Mouse (Mus musculus) liver, embryonic 16.5 days (tissue): Measurements from ENCODE around the gene Cdh4. TPM values are rescaled to one million over a fixed set of nuclear protein-coding genes. Genes with fewer than 3 reads are reported as not detected.

Source experiments
- ATAC-seq: fragments of 200-750 bp; cut with Nextera tagmentation; 2 replicates; pipeline ENCODE4 v1.8.0; 2017; ENCODE audit warnings: low read depth, mild to moderate bottlenecking, moderate number of reproducible peaks, moderate library complexity
- H3K27ac ChIP-seq: fragments of 300-500 bp; sonication (generic); 2 replicates; pipeline ENCODE4 v1.5.1; 2014; ENCODE audit warnings: mild to moderate bottlenecking, low read length
- H3K27me3 ChIP-seq: fragments of 300-500 bp; sonication (generic); 2 replicates; pipeline ENCODE4 v1.6.1; 2014; ENCODE audit warnings: low read depth, low read length, mixed read lengths; ENCODE audit not compliant: control insufficient read depth, insufficient read depth
- H3K36me3 ChIP-seq: fragments of 300-500 bp; sonication (generic); 2 replicates; pipeline ENCODE4 v1.6.1; 2014; ENCODE audit warnings: mild to moderate bottlenecking; ENCODE audit not compliant: control insufficient read depth, insufficient read depth
- H3K4me1 ChIP-seq: fragments of 300-500 bp; sonication (generic); 2 replicates; pipeline ENCODE4 v1.6.1; 2014; ENCODE audit warnings: low read depth, low read length, mixed read lengths; ENCODE audit not compliant: control insufficient read depth
- H3K4me2 ChIP-seq: fragments of 300-500 bp; sonication (generic); 2 replicates; pipeline ENCODE4 v1.6.1; 2014; ENCODE audit warnings: low read depth, low read length, mixed read lengths
- H3K4me3 ChIP-seq: fragments of 300-500 bp; sonication (generic); 2 replicates; pipeline ENCODE4 v1.5.1; 2014; ENCODE audit warnings: low read depth, mild to moderate bottlenecking, low read length
- H3K9ac ChIP-seq: fragments of 300-500 bp; sonication (generic); 2 replicates; pipeline ENCODE4 v1.6.1; 2014; ENCODE audit warnings: low read depth, low read length
- H3K9me3 ChIP-seq: fragments of 300-500 bp; sonication (generic); replicated peaks from 2 replicates; pipeline ENCODE4 v1.6.1; 2016; ENCODE audit warnings: low read length; ENCODE audit not compliant: control insufficient read depth
- WGBS: fragments of 180-500 bp; shearing (Covaris S2); extraction: QIAGEN DNeasy Blood & Tissue Kit; methylation state at CpG from one replicate; pipeline ENCODE4 v1.1.7; 2014; ENCODE audit not compliant: insufficient replicate concordance; 5-methylcytosine and 5-hydroxymethylcytosine counted together
- polyA plus RNA-seq: library from polyadenylated mRNA; unstranded; fragments of >200 nt; fragmentation: Nextera tagmentation; extraction: Ambion mirVana; gene quantifications from 2 replicates; pipeline ENCODE4 v1.2.1, GENCODE M21; 2015

The Cdh4 gene
- polyA plus RNA-seq, 1 experiment from 2014 or later = 0.40 TPM

DNA sequence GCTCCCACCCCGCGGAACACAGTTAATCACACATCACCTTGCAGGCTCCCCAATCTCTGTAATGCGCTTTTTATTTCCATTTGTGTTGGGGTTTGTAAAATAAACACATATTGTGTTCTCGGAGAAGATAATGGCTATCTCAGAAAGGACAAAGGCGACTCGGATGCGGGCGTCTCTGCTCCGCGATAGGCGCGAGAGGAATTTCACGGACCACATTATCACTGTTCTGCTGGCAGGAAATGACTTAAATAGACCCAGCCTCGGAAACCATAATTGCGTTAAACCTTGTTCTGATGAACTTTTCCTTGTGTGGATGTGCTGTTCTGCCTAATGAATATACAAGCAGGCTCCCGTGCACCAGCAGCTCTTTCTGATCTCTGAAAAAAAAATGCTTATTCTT, 140.7 kb downstream of the Cdh4 start:
- no peaks in the 10 kb centered on the region for H3K9me3 ChIP-seq
- no peaks in the 10 kb centered on the region for H3K36me3 ChIP-seq
- H3K27me3 ChIP-seq = no peaks in the 10 kb centered on the region
- no peak overlapping the region for H3K4me2 ChIP-seq
- no peak overlapping the region for H3K9ac ChIP-seq
- no peaks in the 10 kb centered on the region for H3K4me1 ChIP-seq
- 57% methylated on average over 16 of the region's 16 CpGs for WGBS
- H3K4me3 ChIP-seq = no peak overlapping the region
- ATAC-seq = no peak
- H3K27ac ChIP-seq = no peak overlapping the region

- Histone ChIP-seq H3K27me3 (no peaks in the 10 kb centered on the region), H3K4me1 (no peaks in the 10 kb centered on the region), H3K27ac (no peak overlapping the region), H3K9me3 (no peaks in the 10 kb centered on the region), H3K4me2 (no peak overlapping the region), H3K36me3 (no peaks in the 10 kb centered on the region), H3K9ac (no peak overlapping the region), H3K4me3 (no peak overlapping the region)
- WGBS = 57% methylated on average over 13 of the region's 13 CpGs
- ATAC-seq = no peak
Observed at GRCm38 (mm10) chr2:179584672-179585071, 142.4 kb downstream of the Cdh4 start.

- Histone ChIP-seq H3K27ac (no peak overlapping the region), H3K4me1 (no peaks in the 10 kb centered on the region), H3K36me3 (no peaks in the 10 kb centered on the region), H3K27me3 (no peaks in the 10 kb centered on the region), H3K9ac (no peak overlapping the region), H3K4me2 (no peak overlapping the region), H3K4me3 (no peak overlapping the region), H3K9me3 (no peaks in the 10 kb centered on the region)
- ATAC-seq = no peak
- whole genome bisulfite sequencing = 65% methylated on average over 11 of the region's 11 CpGs
Observed at GRCm38 (mm10) chr2:179586436-179586835, 144.2 kb downstream of the Cdh4 start.

GRCm38 (mm10) chr2:179587069-179587468, 144.8 kb downstream of the Cdh4 start:
- WGBS = 60% methylated on average over 2 of the region's 2 CpGs
- Histone ChIP-seq H3K27me3 (no peaks in the 10 kb centered on the region), H3K27ac (no peak overlapping the region), H3K4me1 (no peaks in the 10 kb centered on the region), H3K9me3 (no peaks in the 10 kb centered on the region), H3K36me3 (no peaks in the 10 kb centered on the region), H3K4me2 (no peak overlapping the region), H3K9ac (no peak overlapping the region), H3K4me3 (no peak overlapping the region)
- no peak for ATAC-seq

GRCm38 (mm10) chr2:179591661-179592060, 149.4 kb downstream of the Cdh4 start:
- H3K27me3 ChIP-seq = no peaks in the 10 kb centered on the region
- H3K36me3 ChIP-seq = no peaks in the 10 kb centered on the region
- WGBS = 49% methylated on average over 5 of the region's 5 CpGs
- H3K9ac ChIP-seq = no peak overlapping the region
- no peaks in the 10 kb centered on the region for H3K4me1 ChIP-seq
- ATAC-seq = no peak
- H3K27ac ChIP-seq = no peak overlapping the region
- no peak overlapping the region for H3K4me3 ChIP-seq
- no peaks in the 10 kb centered on the region for H3K9me3 ChIP-seq
- no peak overlapping the region for H3K4me2 ChIP-seq

DNA sequence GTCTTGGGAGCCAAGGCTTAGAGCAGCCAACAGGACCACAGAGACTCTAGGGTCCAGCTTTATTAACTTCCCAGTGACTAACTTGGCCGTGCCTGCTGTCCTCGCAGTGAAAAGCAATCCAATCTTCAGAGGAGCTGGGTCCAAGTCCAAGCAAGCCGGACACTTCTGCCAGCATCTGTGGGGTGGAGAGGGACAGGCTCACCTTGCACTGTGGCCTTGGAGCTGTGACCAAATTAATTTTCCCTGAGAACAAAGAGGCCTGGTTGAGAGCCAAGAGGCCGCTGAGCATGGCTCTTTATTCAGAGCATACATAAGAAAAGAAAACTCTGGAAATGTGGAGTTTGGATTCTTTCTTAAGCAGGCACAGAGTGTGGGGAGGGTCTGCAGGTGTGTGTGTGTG, 152.8 kb downstream of the Cdh4 start:
- Histone ChIP-seq H3K4me1 (no peaks in the 10 kb centered on the region), H3K9me3 (no peaks in the 10 kb centered on the region), H3K4me2 (no peak overlapping the region), H3K4me3 (no peak overlapping the region), H3K9ac (no peak overlapping the region), H3K36me3 (no peaks in the 10 kb centered on the region), H3K27me3 (no peaks in the 10 kb centered on the region), H3K27ac (no peak overlapping the region)
- ATAC-seq = no peak
- 71% methylated on average over 4 of the region's 4 CpGs for WGBS

- Histone ChIP-seq H3K9ac (no peak overlapping the region), H3K4me3 (no peak overlapping the region), H3K27ac (no peak overlapping the region), H3K36me3 (no peaks in the 10 kb centered on the region), H3K4me1 (no peaks in the 10 kb centered on the region), H3K4me2 (no peak overlapping the region), H3K27me3 (no peaks in the 10 kb centered on the region), H3K9me3 (no peaks in the 10 kb centered on the region)
- no peak for ATAC-seq
- WGBS = 81% methylated on average over 11 of the region's 11 CpGs
Observed at GRCm38 (mm10) chr2:179598886-179599285, 156.7 kb downstream of the Cdh4 start.

GRCm38 (mm10) chr2:179599886-179600285, 157.7 kb downstream of the Cdh4 start:
- H3K27me3 ChIP-seq = no peaks in the 10 kb centered on the region
- no peaks in the 10 kb centered on the region for H3K4me1 ChIP-seq
- no peaks in the 10 kb centered on the region for H3K9me3 ChIP-seq
- 80% methylated on average over 1 of the region's 1 CpGs for WGBS
- H3K27ac ChIP-seq = no peak overlapping the region
- no peaks in the 10 kb centered on the region for H3K36me3 ChIP-seq
- no peak overlapping the region for H3K4me3 ChIP-seq
- H3K9ac ChIP-seq = no peak overlapping the region
- H3K4me2 ChIP-seq = no peak overlapping the region
- no peak for ATAC-seq

DNA sequence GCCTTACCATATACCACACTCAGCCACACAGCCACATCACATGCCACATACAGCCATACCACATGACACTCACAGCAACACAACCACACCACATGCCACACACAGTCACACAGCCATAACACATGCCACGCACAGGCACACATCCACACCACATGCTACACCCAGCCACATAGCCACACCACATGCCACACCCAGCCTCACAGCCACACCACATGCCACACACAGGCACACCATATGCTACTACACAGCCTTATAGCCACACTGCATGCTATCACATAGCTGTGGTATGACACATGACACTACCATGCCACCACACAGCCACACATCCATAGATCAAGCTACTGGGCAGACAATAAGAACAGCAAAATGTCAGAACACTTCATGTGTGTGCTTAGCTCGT, 158.1 kb downstream of the Cdh4 start:
- no peaks in the 10 kb centered on the region for H3K36me3 ChIP-seq
- WGBS = 36% methylated on average over 2 of the region's 2 CpGs
- H3K4me2 ChIP-seq = no peak overlapping the region
- H3K4me3 ChIP-seq = no peak overlapping the region
- no peak overlapping the region for H3K27ac ChIP-seq
- no peak for ATAC-seq
- no peaks in the 10 kb centered on the region for H3K27me3 ChIP-seq
- no peaks in the 10 kb centered on the region for H3K4me1 ChIP-seq
- H3K9me3 ChIP-seq = no peaks in the 10 kb centered on the region
- H3K9ac ChIP-seq = no peak overlapping the region

DNA sequence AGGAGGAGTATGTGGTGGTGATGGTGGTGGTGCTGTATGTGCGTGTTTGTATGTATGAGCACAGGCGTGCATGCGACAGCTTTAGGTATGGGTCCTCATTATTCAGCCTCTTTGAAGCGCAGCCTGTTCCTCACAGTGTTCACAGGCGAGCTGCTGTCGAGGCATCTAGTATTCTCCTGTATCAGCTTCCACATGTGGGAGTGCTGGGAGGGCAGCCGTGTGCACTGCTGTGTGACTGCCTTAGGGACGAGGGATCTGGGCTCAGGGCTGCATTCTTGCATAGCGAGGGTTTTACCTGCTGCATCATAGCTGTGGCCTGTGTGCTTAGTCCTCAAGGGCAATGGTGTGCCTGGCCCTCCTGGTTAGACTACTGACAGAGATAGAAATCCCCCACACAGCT, 158.9 kb downstream of the Cdh4 start:
- Histone ChIP-seq H3K36me3 (no peaks in the 10 kb centered on the region), H3K4me2 (no peak overlapping the region), H3K27me3 (no peaks in the 10 kb centered on the region), H3K27ac (no peak overlapping the region), H3K9ac (no peak overlapping the region), H3K4me1 (no peaks in the 10 kb centered on the region), H3K4me3 (no peak overlapping the region), H3K9me3 (no peaks in the 10 kb centered on the region)
- 71% methylated on average over 9 of the region's 9 CpGs for WGBS
- ATAC-seq = no peak
